Mouse (Mus musculus) gastrocnemius, postnatal 4 days (tissue): ENCODE results near the gene Xrcc5. TPM values are rescaled to one million over a fixed set of nuclear protein-coding genes. Genes with fewer than 3 reads are reported as not detected.

Experiments used
- DNase-seq, 2 experiments: peaks; one replicate each; pipeline ENCODE4 v3.0.0; 2021 to 2022; ENCODE audit warnings: low spot score in 2 of 2, mixed read lengths in 2 of 2
- total RNA-seq, 2 experiments: library from RNA; stranded (reverse); gene quantifications; 2 replicates each; pipeline ENCODE4 v1.2.3; 2021

Gene Xrcc5
- total RNA-seq, 2 experiments from 2014 or later: 18.1 to 19.6 TPM

- no peak for DNase-seq
These were observed 129.7 kb downstream of the Xrcc5 start for GRCm38 (mm10) chr1:72436967-72437366.

GRCm38 (mm10) chr1:72439146-72439545 is 131.9 kb downstream of the Xrcc5 start:
- no peak for DNase-seq

GRCm38 (mm10) chr1:72442747-72443146 is 135.5 kb downstream of the Xrcc5 start:
- DNase-seq: no peak

Other genes starting within 250 kb of the Xrcc5 start
- gene Mreg, start 95.1 kb upstream of the Xrcc5 start, total RNA-seq: 10 to 100 TPM; 33.4 to 36.6 TPM
- gene Pecr, start 23.1 kb upstream of the Xrcc5 start, total RNA-seq: 10 to 100 TPM; 16.9 to 17.8 TPM
- under 1 TPM; 0.49 TPM for gene Tmem169, start 23.1 kb upstream of the Xrcc5 start, total RNA-seq
- gene March4, start 229.5 kb downstream of the Xrcc5 start, total RNA-seq: under 1 TPM; 0.05 to 0.16 TPM